Mouse (Mus musculus): Measurements from ENCODE around the gene Rims4. TPM values are rescaled to one million over a fixed set of nuclear protein-coding genes. Genes with fewer than 3 reads are reported as not detected.

Rims4 gene
- polyA plus RNA-seq (2016; fragmentation: Nextera tagmentation; extraction: Ambion mirVana), result 3.5 and 4.2 TPM in 2 replicates

- under 1% methylated on average over 72 of the region's 115 CpGs for WGBS
- Histone ChIP-seq H3K4me2 (peak within 1 kb of the TSS; percentile 96), H3K4me3 (replicated peaks) (peak within 1 kb of the TSS; percentile 65), H3K36me3 (replicated peaks) (no peaks in the 10 kb centered on the region), H3K9me3 (no peaks in the 10 kb centered on the region), H3K4me1 (peaks cover 23% of the 10 kb centered on the region), H3K27ac (no peak within 1 kb of the TSS), H3K9ac (peak within 1 kb of the TSS; percentile 76), H3K27me3 (peaks cover 85% of the 10 kb centered on the region)
- peak; percentile 91 for ATAC-seq (ENCODE audit: low FRiP score)
These were observed at the start of gene Rims4 for GRCm38 (mm10) chr2:163918317-163919258. TSS of gene Rims4 (minus strand) at chr2:163918683.

GRCm38 (mm10) chr2:163965706-163966105, 47.2 kb upstream of the Rims4 start:
- Histone ChIP-seq H3K9ac (no peak overlapping the region), H3K36me3 (replicated peaks) (no peaks in the 10 kb centered on the region), H3K9me3 (no peaks in the 10 kb centered on the region), H3K27me3 (no peaks in the 10 kb centered on the region), H3K27ac (no peak overlapping the region), H3K4me2 (no peak overlapping the region), H3K4me1 (no peaks in the 10 kb centered on the region), H3K4me3 (replicated peaks) (no peak overlapping the region)
- WGBS, result 83% methylated on average over 7 of the region's 7 CpGs
- no peak for ATAC-seq (ENCODE audit: low FRiP score)

DNA sequence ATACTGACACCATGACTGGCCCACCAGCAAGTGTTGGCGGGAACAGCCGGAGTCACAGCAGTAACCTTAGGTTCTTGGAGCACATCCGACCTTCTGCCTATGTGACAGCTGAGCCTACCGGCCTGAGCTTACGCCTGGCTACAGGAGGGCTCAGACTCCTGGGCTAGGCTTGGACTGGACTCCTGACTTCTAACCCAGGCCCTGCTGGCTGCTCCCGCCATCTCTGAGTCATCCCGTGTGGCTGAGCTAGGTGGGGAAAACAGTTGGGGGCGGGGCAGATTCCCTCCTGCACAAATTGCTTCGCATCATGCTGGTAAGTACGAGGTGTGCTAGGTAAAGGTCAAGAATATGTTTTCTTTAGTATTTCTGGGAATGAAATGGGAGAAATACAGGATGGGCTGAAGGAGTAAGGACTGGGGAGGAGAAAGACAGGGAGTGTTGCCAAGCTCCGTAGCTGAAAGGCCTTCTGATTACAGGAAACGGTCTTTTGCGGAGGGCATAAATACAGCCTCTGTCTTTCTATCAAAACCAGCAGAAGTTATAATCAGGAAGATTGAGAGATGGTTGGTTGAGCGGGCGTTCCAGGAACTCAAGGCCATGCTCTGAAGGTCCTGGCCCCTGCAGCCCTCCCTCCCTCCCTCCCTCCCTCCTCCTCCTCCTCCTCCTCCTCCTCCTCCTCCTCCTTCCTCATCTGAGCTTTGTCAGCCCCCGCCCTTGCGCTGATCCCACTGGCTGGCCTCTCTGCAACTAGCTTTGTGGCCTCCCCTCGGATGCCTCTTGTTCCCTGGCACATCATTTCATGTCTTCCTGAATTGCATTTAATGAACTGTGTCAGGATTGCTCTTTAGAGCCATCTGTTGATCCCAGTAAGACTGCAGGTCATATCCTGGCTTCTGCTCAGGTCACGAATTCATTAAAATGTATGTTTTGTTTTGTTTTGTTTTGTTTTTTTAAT, 46.4 kb upstream of the Rims4 start:
- Histone ChIP-seq H3K4me2 (no peak overlapping the region), H3K9ac (no peak overlapping the region), H3K9me3 (no peaks in the 10 kb centered on the region), H3K27me3 (no peaks in the 10 kb centered on the region), H3K4me3 (replicated peaks) (no peak overlapping the region), H3K4me1 (no peaks in the 10 kb centered on the region), H3K36me3 (replicated peaks) (no peaks in the 10 kb centered on the region), H3K27ac (no peak overlapping the region)
- WGBS, result 79% methylated on average over 17 of the region's 19 CpGs
- ATAC-seq (ENCODE audit: low FRiP score), result no peak

DNA sequence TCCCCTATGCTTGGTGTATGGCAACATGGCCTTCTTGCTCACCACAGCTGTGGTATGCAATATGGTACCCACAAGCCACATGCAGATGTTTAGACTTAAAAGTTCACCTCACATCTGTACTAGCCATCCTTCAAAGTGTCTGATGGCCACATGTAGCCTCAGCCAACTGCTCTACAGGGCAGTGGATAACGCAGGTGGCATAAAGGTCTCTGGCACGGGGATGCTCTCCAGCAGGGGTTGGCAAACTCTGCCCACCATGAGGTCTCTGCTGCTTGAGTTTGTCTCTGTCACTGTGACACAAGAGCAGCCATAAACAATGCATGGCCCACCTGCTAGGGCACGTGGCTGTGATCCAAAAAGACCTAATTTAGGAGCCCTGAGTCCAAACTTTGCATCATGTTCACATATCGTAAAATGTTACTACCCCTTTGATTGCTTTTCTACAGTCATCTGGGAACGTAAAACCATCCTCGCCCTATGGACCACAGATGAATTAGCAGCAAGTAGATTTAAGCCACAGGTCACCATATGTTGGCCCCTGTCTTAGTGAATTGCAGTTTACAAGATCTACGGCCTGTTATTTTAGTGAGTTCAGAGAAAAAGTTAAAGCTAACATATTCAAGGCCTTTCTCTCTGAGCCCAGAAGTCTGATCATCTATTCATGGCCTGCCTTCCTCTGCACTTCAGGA, 35.3 kb upstream of the Rims4 start:
- no peak for ATAC-seq (ENCODE audit: low FRiP score)
- no peaks in the 10 kb centered on the region for H3K9me3 ChIP-seq
- 77% methylated on average over 7 of the region's 7 CpGs for WGBS

DNA sequence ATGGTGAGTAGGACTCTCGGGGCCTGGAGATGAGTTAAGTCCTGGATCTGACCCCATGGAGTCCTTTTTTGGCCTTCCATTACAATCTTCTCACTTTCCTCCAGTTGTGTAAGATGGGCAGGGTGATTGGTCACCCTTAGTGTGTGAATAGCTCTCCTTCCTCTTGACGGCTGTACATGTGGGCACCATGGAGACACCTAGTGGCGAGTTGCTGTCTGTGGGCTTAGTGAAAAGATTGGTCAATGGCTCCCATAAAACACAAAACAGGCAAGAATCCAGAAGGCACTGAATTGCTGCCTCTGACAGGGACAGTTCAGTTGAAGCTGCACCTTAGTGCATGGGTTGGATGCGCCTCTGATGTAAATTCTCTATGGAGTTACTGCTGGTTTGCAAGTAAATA, 33.3 kb upstream of the Rims4 start:
- 23% methylated on average over 4 of the region's 4 CpGs for WGBS
- Histone ChIP-seq H3K36me3 (replicated peaks) (no peaks in the 10 kb centered on the region), H3K4me1 (no peaks in the 10 kb centered on the region), H3K4me2 (no peak overlapping the region), H3K4me3 (replicated peaks) (no peak overlapping the region), H3K27ac (no peak overlapping the region), H3K27me3 (no peaks in the 10 kb centered on the region), H3K9me3 (no peaks in the 10 kb centered on the region), H3K9ac (no peak overlapping the region)
- ATAC-seq (ENCODE audit: low FRiP score), result 0 out of 2 replicates have a peak, but pooled peaks have one; percentile 60

More for the DNA sequence above, 35.3 kb upstream of the Rims4 start:
- Histone ChIP-seq H3K36me3 (replicated peaks) (no peaks in the 10 kb centered on the region), H3K4me2 (no peak overlapping the region), H3K4me3 (replicated peaks) (no peak overlapping the region), H3K27ac (no peak overlapping the region), H3K9ac (no peak overlapping the region), H3K4me1 (no peaks in the 10 kb centered on the region), H3K27me3 (no peaks in the 10 kb centered on the region)

DNA sequence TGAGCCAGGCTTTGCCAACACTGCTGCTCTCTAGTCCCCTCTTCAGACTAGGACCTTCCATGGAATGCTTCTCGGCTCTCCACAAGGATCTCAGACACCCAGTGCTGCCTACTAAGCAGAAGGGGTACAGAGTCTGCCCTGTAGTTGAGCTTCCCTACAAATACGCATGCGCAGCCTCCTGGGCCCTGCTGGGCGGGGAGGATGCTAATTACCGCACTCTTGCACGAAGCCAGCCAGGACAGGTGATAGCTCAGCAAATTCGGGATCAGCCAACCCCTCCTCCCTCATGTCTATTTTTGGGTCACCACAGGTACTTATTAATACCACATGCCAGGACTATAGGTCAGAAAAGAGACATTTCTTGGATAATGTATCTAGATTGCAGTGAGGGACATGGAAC, 29.5 kb upstream of the Rims4 start:
- WGBS, result 68% methylated on average over 7 of the region's 7 CpGs
- Histone ChIP-seq H3K27ac (no peak overlapping the region), H3K9me3 (no peaks in the 10 kb centered on the region), H3K4me2 (no peak overlapping the region), H3K9ac (no peak overlapping the region), H3K36me3 (replicated peaks) (no peaks in the 10 kb centered on the region), H3K27me3 (no peaks in the 10 kb centered on the region), H3K4me1 (no peaks in the 10 kb centered on the region), H3K4me3 (replicated peaks) (no peak overlapping the region)
- no peak for ATAC-seq (ENCODE audit: low FRiP score)

- no peak overlapping the region for H3K4me3 ChIP-seq (replicated peaks)
- no peak for ATAC-seq (ENCODE audit: low FRiP score)
- WGBS, result 83% methylated on average over 15 of the region's 15 CpGs
These were observed 27.7 kb upstream of the Rims4 start for GRCm38 (mm10) chr2:163946221-163946620.

GRCm38 (mm10) chr2:163944511-163944910, 26.0 kb upstream of the Rims4 start:
- WGBS, result 86% methylated on average over 8 of the region's 8 CpGs
- H3K36me3 ChIP-seq (replicated peaks), result no peaks in the 10 kb centered on the region
- H3K9me3 ChIP-seq, result no peaks in the 10 kb centered on the region
- H3K9ac ChIP-seq, result no peak overlapping the region
- no peaks in the 10 kb centered on the region for H3K4me1 ChIP-seq
- H3K27ac ChIP-seq, result no peak overlapping the region
- no peaks in the 10 kb centered on the region; the same call in 1 of the 2 replicates for H3K27me3 ChIP-seq
- no peak for ATAC-seq (ENCODE audit: low FRiP score)
- no peak overlapping the region for H3K4me2 ChIP-seq
- H3K4me3 ChIP-seq (replicated peaks), result no peak overlapping the region

More at GRCm38 (mm10) chr2:163946221-163946620, 27.7 kb upstream of the Rims4 start:
- Histone ChIP-seq H3K36me3 (replicated peaks) (no peaks in the 10 kb centered on the region), H3K4me1 (no peaks in the 10 kb centered on the region), H3K9me3 (no peaks in the 10 kb centered on the region), H3K27me3 (no peaks in the 10 kb centered on the region), H3K4me2 (no peak overlapping the region), H3K9ac (no peak overlapping the region; the same call in 1 of the 2 replicates), H3K27ac (no peak overlapping the region)

GRCm38 (mm10) chr2:163943056-163943455, 24.6 kb upstream of the Rims4 start:
- Histone ChIP-seq H3K27me3 (no peaks in the 10 kb centered on the region; the same call in 1 of the 2 replicates), H3K4me2 (no peak overlapping the region), H3K36me3 (replicated peaks) (no peaks in the 10 kb centered on the region), H3K9me3 (no peaks in the 10 kb centered on the region), H3K9ac (no peak overlapping the region), H3K4me1 (no peaks in the 10 kb centered on the region), H3K4me3 (replicated peaks) (no peak overlapping the region), H3K27ac (no peak overlapping the region)
- ATAC-seq (ENCODE audit: low FRiP score), result no peak
- 80% methylated on average over 6 of the region's 6 CpGs for WGBS

DNA sequence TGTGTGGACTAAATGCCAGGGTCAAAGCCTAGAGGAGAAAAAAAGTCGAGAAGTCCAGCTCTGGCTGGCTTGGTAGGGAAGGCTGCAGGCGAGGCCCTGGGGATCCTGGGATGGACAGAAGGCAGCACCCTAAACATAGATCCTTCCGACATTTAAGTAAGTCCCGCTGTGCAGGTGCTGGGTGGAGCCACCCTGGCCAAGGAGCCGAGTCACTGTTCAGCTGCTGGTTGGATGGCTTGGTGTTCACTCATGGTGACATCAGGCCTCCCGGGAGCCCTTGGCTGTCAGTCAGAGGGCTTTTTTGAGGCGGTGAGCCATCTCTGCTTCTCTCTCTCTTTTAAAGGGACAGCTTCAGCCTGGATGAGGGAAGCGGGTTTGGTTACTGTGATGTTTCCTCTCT, 21.0 kb upstream of the Rims4 start:
- H3K27me3 ChIP-seq, result no peaks in the 10 kb centered on the region; the same call in 1 of the 2 replicates
- H3K4me3 ChIP-seq (replicated peaks), result no peak overlapping the region
- H3K36me3 ChIP-seq (replicated peaks), result no peaks in the 10 kb centered on the region
- no peak overlapping the region for H3K9ac ChIP-seq
- H3K9me3 ChIP-seq, result no peaks in the 10 kb centered on the region
- 46% methylated on average over 8 of the region's 8 CpGs for WGBS
- no peak for ATAC-seq (ENCODE audit: low FRiP score)
- H3K4me2 ChIP-seq, result no peak overlapping the region
- H3K27ac ChIP-seq, result no peak overlapping the region
- no peaks in the 10 kb centered on the region for H3K4me1 ChIP-seq

GRCm38 (mm10) chr2:163932151-163932550, 13.7 kb upstream of the Rims4 start:
- ATAC-seq (ENCODE audit: low FRiP score), result no peak
- H3K4me2 ChIP-seq, result no peak overlapping the region
- H3K4me1 ChIP-seq, result no peaks in the 10 kb centered on the region
- no peaks in the 10 kb centered on the region for H3K27me3 ChIP-seq
- H3K9ac ChIP-seq, result no peak overlapping the region
- H3K27ac ChIP-seq, result no peak overlapping the region
- H3K36me3 ChIP-seq (replicated peaks), result no peaks in the 10 kb centered on the region
- H3K4me3 ChIP-seq (replicated peaks), result no peak overlapping the region
- WGBS, result 55% methylated on average over 7 of the region's 7 CpGs
- no peaks in the 10 kb centered on the region for H3K9me3 ChIP-seq

All from forebrain, embryonic 12.5 days (tissue).